Mouse (Mus musculus) embryonic fibroblast, embryonic 13.5 days (primary cell): ENCODE results near the gene Hcls1.

Experiments used
- CTCF ChIP-seq: IDR thresholded peaks from 2 replicates; pipeline ENCODE4 v1.5.1; 2011; ENCODE audit warnings: mild to moderate bottlenecking, control low read depth, low read length, moderate library complexity, borderline replicate concordance; ENCODE audit not compliant: insufficient read depth
- POLR2A ChIP-seq: IDR thresholded peaks from 2 replicates; pipeline ENCODE4 v1.6.1; 2011; ENCODE audit warnings: low read depth, mild to moderate bottlenecking, control low read depth, low read length, moderate library complexity

- TF ChIP-seq POLR2A: no peak
- no peak for TF ChIP-seq CTCF
Measured at GRCm38 (mm10) chr16:36921980-36922379, 12.8 kb upstream of the Hcls1 start.
